Mouse (Mus musculus) ES-E14 (cell line): ENCODE data around the gene Ptf1a.

Source experiments
- CHD2 ChIP-seq: IDR thresholded peaks from 2 replicates; pipeline ENCODE4 v1.6.1; 2014; ENCODE audit warnings: mild to moderate bottlenecking, low read depth, low read length, inconsistent platforms
- ZNF384 ChIP-seq: IDR thresholded peaks from 2 replicates; pipeline ENCODE4 v1.6.1; 2012; ENCODE audit warnings: low read depth, low read length, inconsistent platforms

- TF ChIP-seq CHD2 (no peak), ZNF384 (no peak)
Observed at GRCm38 (mm10) chr2:19448042-19448700, 2.7 kb downstream of the Ptf1a start.
